Mouse (Mus musculus): ENCODE data around the gene Trap1a.
A peak's percentile ranks its signal among the peaks of the same experiment; 100 is the strongest.
"Not testable (repeated sequence)": the region's sequence is repeated elsewhere in the genome, so short reads cannot be mapped to it uniquely, and the experiment has no call there.

Trap1a gene

GRCm38 (mm10) chrX:139333263-139333994 lies at the start of gene Trap1a:
TSS of gene Trap1a (plus strand) at chrX:139333683.
- no peak for DNase-seq (ENCODE audit: low read depth)

GRCm38 (mm10) chrX:139293114-139293513 lies 40.4 kb upstream of the Trap1a start:
- no peak for DNase-seq (ENCODE audit: low read depth)

GRCm38 (mm10) chrX:139295325-139295724 lies 38.2 kb upstream of the Trap1a start:
- DNase-seq (ENCODE audit: low read depth), result no peak

- not testable (repeated sequence) for DNase-seq (ENCODE audit: low read depth)
These were observed 16.1 kb upstream of the Trap1a start for GRCm38 (mm10) chrX:139317356-139317755.

GRCm38 (mm10) chrX:139332583-139332982 lies 900 bp upstream of the Trap1a start:
- DNase-seq (ENCODE audit: low read depth), result no peak

- no peak for DNase-seq (ENCODE audit: low read depth)
These were observed 1.3 kb downstream of the Trap1a start for GRCm38 (mm10) chrX:139334504-139335418.

GRCm38 (mm10) chrX:139335419-139336074 lies 2.1 kb downstream of the Trap1a start:
- no peak for DNase-seq (ENCODE audit: low read depth)

- no peak for DNase-seq (ENCODE audit: low read depth)
These were observed 6.1 kb downstream of the Trap1a start for GRCm38 (mm10) chrX:139339553-139339952.

GRCm38 (mm10) chrX:139341185-139341584 lies 7.7 kb downstream of the Trap1a start:
- no peak for DNase-seq (ENCODE audit: low read depth)

- DNase-seq (ENCODE audit: low read depth), result no peak
These were observed 18.8 kb downstream of the Trap1a start for GRCm38 (mm10) chrX:139352192-139352772.

- no peak for DNase-seq (ENCODE audit: low read depth)
These were observed 24.3 kb downstream of the Trap1a start for GRCm38 (mm10) chrX:139357639-139358260.

GRCm38 (mm10) chrX:139358361-139358760 lies 24.9 kb downstream of the Trap1a start:
- no peak for DNase-seq (ENCODE audit: low read depth)

- DNase-seq (ENCODE audit: low read depth), result no peak
These were observed 33.5 kb downstream of the Trap1a start for GRCm38 (mm10) chrX:139366837-139367528.

GRCm38 (mm10) chrX:139367529-139367908 lies 34.0 kb downstream of the Trap1a start:
- DNase-seq (ENCODE audit: low read depth), result no peak

GRCm38 (mm10) chrX:139369122-139369521 lies 35.6 kb downstream of the Trap1a start:
- DNase-seq (ENCODE audit: low read depth), result no peak

GRCm38 (mm10) chrX:139372665-139373064 lies 39.2 kb downstream of the Trap1a start:
- DNase-seq (ENCODE audit: low read depth), result peak; percentile 5

All from c-Kit-positive CD71-negative TER-119-negative erythroid progenitor cells, embryonic 14.5 days (primary cell).